ENCODE assay signal across 8 mouse cellular contexts in the genomic region with DNA sequence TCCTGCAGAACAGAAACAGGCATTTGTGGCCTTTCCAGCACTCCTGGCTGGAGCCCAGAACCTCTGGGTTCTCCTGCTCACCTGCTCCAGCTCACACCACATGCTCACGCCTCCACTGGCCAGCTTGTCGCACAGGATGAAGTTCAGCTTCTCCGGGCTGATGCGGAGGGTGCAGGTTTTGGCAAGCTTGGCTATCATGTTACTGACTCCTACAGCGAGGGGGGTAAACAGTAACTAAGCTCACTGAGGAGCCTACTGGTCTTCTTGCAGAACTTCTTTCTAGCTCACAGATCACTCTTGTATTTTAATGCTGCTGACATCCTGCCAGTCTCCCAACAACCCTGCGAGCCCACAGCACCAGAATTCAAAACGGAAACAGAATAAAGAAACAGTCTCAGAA. TPM values are rescaled to one million over a fixed set of nuclear protein-coding genes. Genes with fewer than 3 reads are reported as not detected.
DNase-seq lines count a peak whose midpoint lies in the region; ATAC-seq and TF ChIP-seq lines count a peak whose summit lies in the region.

No protein-coding gene starts in this region.

- H3K9me3 ChIP-seq in CH12.LX (replicated peaks; ENCODE audit: low read length), result no peaks in the 10 kb centered on the region
- H3K9me3 ChIP-seq in kidney, embryonic 15.5 days (replicated peaks), result no peaks in the 10 kb centered on the region
- no peaks in the 10 kb centered on the region for H3K9me3 ChIP-seq in stomach, postnatal 0 days (ENCODE audit: control insufficient read depth, low read length)

- ATAC-seq in kidney, embryonic 15.5 days (replicated peaks; ENCODE audit: low FRiP score), result peak; percentile 90
- ATAC-seq in stomach, postnatal 0 days (ENCODE audit: low FRiP score, low TSS enrichment), result peak; percentile 77

- TF ChIP-seq CTCF in CH12.LX (conservative IDR thresholded peaks at IDR 0.05 in 1 of 2, IDR thresholded peaks at IDR 0.05 in 1 of 2; ENCODE audit: low read depth in 2 of 2, low read length in 2 of 2), result no peak
- peak; percentile 13 for TF ChIP-seq CTCF in stomach, postnatal 0 days (IDR thresholded peaks at IDR 0.05; ENCODE audit: low read depth)

- no peak for TF ChIP-seq EP300 in CH12.LX (IDR thresholded peaks at IDR 0.05; ENCODE audit: low read length)
- TF ChIP-seq EP300 in stomach, postnatal 0 days (optimal IDR thresholded peaks at IDR 0.05), result no peak

- peak overlapping the region; percentile 65 for H3K9ac ChIP-seq in CH12.LX (ENCODE audit: insufficient read depth, low read depth)
- peak overlapping the region; percentile 82 for H3K9ac ChIP-seq in kidney, embryonic 15.5 days
- H3K9ac ChIP-seq in stomach, postnatal 0 days (ENCODE audit: low read length), result peak overlapping the region; percentile 82

- in situ Hi-C loops in CH12.LX (cut with MboI; ENCODE audit: low pct_ligation_motif_present, low pct_unique_long_range_greater_than_20kb, low sequenced_read_pairs), result no loop called here

- TF ChIP-seq RAD21 in CH12.LX (IDR thresholded peaks at IDR 0.05; ENCODE audit: low read depth, low read length), result no peak

- peaks cover 14% of the 10 kb centered on the region for H3K79me2 ChIP-seq in CH12.LX (replicated peaks; ENCODE audit: control insufficient read depth, extremely low read depth, insufficient read depth, poor library complexity, severe bottlenecking)

- TF ChIP-seq POLR2A in CH12.LX (IDR thresholded peaks at IDR 0.05; ENCODE audit: low read depth, low read length), result no peak

- peak overlapping the region; percentile 73; the same call in 1 of the 2 replicates for H3K27ac ChIP-seq in CH12.LX (ENCODE audit: insufficient read depth, low read depth)
- peak overlapping the region; percentile 97 for H3K27ac ChIP-seq in kidney, embryonic 15.5 days
- peak overlapping the region; percentile 90 for H3K27ac ChIP-seq in stomach, postnatal 0 days (replicated peaks)

- dilution Hi-C loops in CH12.LX (cut with MboI; ENCODE audit: extremely low pct_ligation_motif_present, extremely low pct_unique_long_range_greater_than_20kb, low sequenced_read_pairs), result no loop called here

- H3K4me2 ChIP-seq in CH12.LX (ENCODE audit: insufficient read depth, low read depth, poor library complexity, severe bottlenecking), result peak overlapping the region; percentile 91
- peak overlapping the region; percentile 80 for H3K4me2 ChIP-seq in kidney, embryonic 15.5 days
- peak overlapping the region; percentile 65 for H3K4me2 ChIP-seq in stomach, postnatal 0 days (replicated peaks; ENCODE audit: low read depth)

- H3K36me3 ChIP-seq in CH12.LX (replicated peaks in 1 of 2; ENCODE audit: control insufficient read depth in 1 of 2, insufficient read depth in 1 of 2, low read length in 1 of 2), result peaks cover 23 to 35% of the 10 kb centered on the region in 2 experiments
- peaks cover 23% of the 10 kb centered on the region for H3K36me3 ChIP-seq in kidney, embryonic 15.5 days
- H3K36me3 ChIP-seq in stomach, postnatal 0 days (ENCODE audit: control insufficient read depth, insufficient read depth, low read length), result 0 out of 2 replicates have a peak, but pooled peaks cover 2% of the 10 kb centered on the region

- DNase-seq in gastrocnemius, adult 18-20 months (ENCODE audit: low spot score), result peak; percentile 22
- no peak for DNase-seq in gastrocnemius, postnatal 36 days
- DNase-seq in CH12.LX (ENCODE audit: extremely low read depth), result peak; percentile 47
- DNase-seq in cerebellum, adult 9-11 months, result peak; percentile 57
- peak; percentile 9 for DNase-seq in gastrocnemius, postnatal 25 days
- peak; percentile 28 for DNase-seq in lung, postnatal 10 days
- DNase-seq in stomach, postnatal 0 days (ENCODE audit: low spot score), result peak; percentile 50

- under 1% methylated on average over 7 of the region's 7 CpGs for WGBS in kidney, embryonic 15.5 days
- 0% methylated on average over 7 of the region's 7 CpGs for WGBS in stomach, postnatal 0 days

- H3K4me3 ChIP-seq in CH12.LX (replicated peaks in 1 of 3; ENCODE audit: low read depth in 2 of 3, low read length in 2 of 3, poor library complexity in 1 of 3), result peak overlapping the region; percentile 75 to 87 (median 86)
- H3K4me3 ChIP-seq in kidney, embryonic 15.5 days (replicated peaks), result peak overlapping the region; percentile 86
- peak overlapping the region; percentile 80 for H3K4me3 ChIP-seq in stomach, postnatal 0 days (ENCODE audit: low read depth, low read length)

- intact Hi-C loops in gastrocnemius, postnatal 36 days (cut with DNase I), result no loop called here

- H3K27me3 ChIP-seq in CH12.LX (replicated peaks), result peaks cover 30% of the 10 kb centered on the region
- peaks cover 10% of the 10 kb centered on the region; the same call in 1 of the 2 replicates for H3K27me3 ChIP-seq in kidney, embryonic 15.5 days
- no peaks in the 10 kb centered on the region for H3K27me3 ChIP-seq in stomach, postnatal 0 days (ENCODE audit: control insufficient read depth, insufficient read depth, low read length)

- H3K4me1 ChIP-seq in CH12.LX (ENCODE audit: control insufficient read depth in 1 of 2, insufficient read depth in 2 of 2), result peaks cover 2 to 23% of the 10 kb centered on the region in 2 experiments; a peak in 3 of 4 replicates
- peaks cover 16% of the 10 kb centered on the region for H3K4me1 ChIP-seq in kidney, embryonic 15.5 days
- H3K4me1 ChIP-seq in stomach, postnatal 0 days (replicated peaks; ENCODE audit: control insufficient read depth, insufficient read depth), result no peaks in the 10 kb centered on the region

TF ChIP-seq in CH12.LX, 34 proteins besides CTCF, POLR2A, EP300 and RAD21:
- TF ChIP-seq MXI1 (IDR thresholded peaks at IDR 0.05; ENCODE audit: low read depth, low read length) (peak; percentile 1; the same call in 1 of the 2 replicates), TCF12 (IDR thresholded peaks at IDR 0.05; ENCODE audit: low read depth, low read length) (no peak), JUND (conservative IDR thresholded peaks at IDR 0.05; ENCODE audit: low read depth, low read length) (no peak), MAX (IDR thresholded peaks at IDR 0.05; ENCODE audit: low read length) (0 out of 2 replicates have a peak, but pooled peaks have one; percentile 3)

RNA-seq across cellular contexts. Expression of gene Hus1, which starts 0.6 kb away (rescaled TPM):
- total RNA-seq in gastrocnemius, adult 18-20 months (2021), result 1 to 10 TPM; 8.3 TPM
- total RNA-seq in gastrocnemius, postnatal 36 days (2021), result 1 to 10 TPM; 7.0 to 7.7 TPM
- total RNA-seq in CH12.LX (2012; rRNA removed) (14.3 and 18.2 TPM in 2 replicates), CH12.LX (2014; rRNA removed) (31.0 and 31.4 TPM in 2 replicates)
- 28.7 and 29.9 TPM in 2 replicates for polyA plus RNA-seq in CH12.LX (2012; ENCODE audit: insufficient read length, low read depth)
- 1 to 10 TPM; 7.4 to 8.0 TPM for total RNA-seq in gastrocnemius, postnatal 25 days (2021)
- polyA plus RNA-seq in kidney, embryonic 15.5 days (2015; fragmentation: Nextera tagmentation; extraction: Ambion mirVana), result 22.1 and 22.3 TPM in 2 replicates
- 5.1 and 5.8 TPM in 2 replicates for polyA plus RNA-seq in stomach, postnatal 0 days (2015; fragmentation: Nextera tagmentation; extraction: Ambion mirVana)

RNA-seq across cellular contexts. Expression of gene Pkd1l1, which starts 37.4 kb away (rescaled TPM):
- total RNA-seq in gastrocnemius, adult 18-20 months (2021), result not detected
- not detected for total RNA-seq in gastrocnemius, postnatal 36 days (2021)
- total RNA-seq in CH12.LX (2012; rRNA removed) (not detected in 2 replicates), CH12.LX (2014; rRNA removed) (not detected in 2 replicates)
- polyA plus RNA-seq in CH12.LX (2012; ENCODE audit: insufficient read length, low read depth), result not detected in 2 replicates
- total RNA-seq in gastrocnemius, postnatal 25 days (2021), result not detected
- polyA plus RNA-seq in kidney, embryonic 15.5 days (2015; fragmentation: Nextera tagmentation; extraction: Ambion mirVana), result 0.21 and 0.44 TPM in 2 replicates
- 0.08 and 0.19 TPM in 2 replicates for polyA plus RNA-seq in stomach, postnatal 0 days (2015; fragmentation: Nextera tagmentation; extraction: Ambion mirVana)

RNA-seq across cellular contexts. Expression of gene Gm11992, which starts 38.0 kb away (rescaled TPM):
- total RNA-seq in gastrocnemius, adult 18-20 months (2021), result not detected
- total RNA-seq in gastrocnemius, postnatal 36 days (2021), result not detected
- total RNA-seq in CH12.LX (2012; rRNA removed) (not detected in 2 replicates), CH12.LX (2014; rRNA removed) (not detected in 2 replicates)
- not detected in 2 replicates for polyA plus RNA-seq in CH12.LX (2012; ENCODE audit: insufficient read length, low read depth)
- not detected for total RNA-seq in gastrocnemius, postnatal 25 days (2021)
- 3.2 and 3.8 TPM in 2 replicates for polyA plus RNA-seq in kidney, embryonic 15.5 days (2015; fragmentation: Nextera tagmentation; extraction: Ambion mirVana)
- polyA plus RNA-seq in stomach, postnatal 0 days (2015; fragmentation: Nextera tagmentation; extraction: Ambion mirVana), result 3.7 and 3.8 TPM in 2 replicates

RNA-seq across cellular contexts. Expression of gene Sun3, which starts 38.4 kb away (rescaled TPM):
- total RNA-seq in gastrocnemius, adult 18-20 months (2021), result not detected
- total RNA-seq in gastrocnemius, postnatal 36 days (2021), result not detected
- not detected in 2 replicates for total RNA-seq in CH12.LX (2012; rRNA removed)
- not detected in 2 replicates for total RNA-seq in CH12.LX (2014; rRNA removed)
- not detected in 2 replicates for polyA plus RNA-seq in CH12.LX (2012; ENCODE audit: insufficient read length, low read depth)
- not detected for total RNA-seq in gastrocnemius, postnatal 25 days (2021)
- not detected in 2 replicates for polyA plus RNA-seq in kidney, embryonic 15.5 days (2015; fragmentation: Nextera tagmentation; extraction: Ambion mirVana)
- polyA plus RNA-seq in stomach, postnatal 0 days (2015; fragmentation: Nextera tagmentation; extraction: Ambion mirVana), result 2.4 and 2.6 TPM in 2 replicates

Comparison
In these comparisons a context has a peak if more than half of its experiments do, and no peak if none do; other contexts are left out.
1. DNase-seq: peak in gastrocnemius, adult 18-20 months (single experiment), CH12.LX (single experiment), cerebellum, adult 9-11 months (single experiment), gastrocnemius, postnatal 25 days (single experiment), lung, postnatal 10 days (single experiment) and stomach, postnatal 0 days (single experiment); none in gastrocnemius, postnatal 36 days (0 of 2).
2. Peak in every context shown above with its lines, with median percentiles within 50 percentile points of each other: H3K27ac ChIP-seq, H3K4me2 ChIP-seq, H3K4me3 ChIP-seq and H3K9ac ChIP-seq.